Mouse (Mus musculus) thymus, postnatal 0 days (tissue): Measurements from ENCODE around the gene Zfp534. TPM values are rescaled to one million over a fixed set of nuclear protein-coding genes. Genes with fewer than 3 reads are reported as not detected.
"Not testable (repeated sequence)": the region's sequence is repeated elsewhere in the genome, so short reads cannot be mapped to it uniquely, and the experiment has no call there.

Experiments
- DNase-seq: peaks from one replicate; pipeline ENCODE4 v3.0.0-alpha.2; 2015; ENCODE audit warnings: low spot score
- polyA plus RNA-seq: library from polyadenylated mRNA; unstranded; fragments of >200 nt; fragmentation: Nextera tagmentation; extraction: Ambion mirVana; gene quantifications from 2 replicates; pipeline ENCODE4 v1.2.1, GENCODE M21; 2015

The Zfp534 gene
- polyA plus RNA-seq, result not detected in 2 replicates

- not testable (repeated sequence) for DNase-seq
Measured at GRCm38 (mm10) chr4:147702453-147702852, at the start of gene Zfp534. Zfp534 (minus strand) TSS chr4:147702553.

- DNase-seq, result not testable (repeated sequence)
Measured at GRCm38 (mm10) chr4:147746255-147746654, 43.9 kb upstream of the Zfp534 start.

GRCm38 (mm10) chr4:147738636-147739369, 36.5 kb upstream of the Zfp534 start:
- peak; percentile 24 for DNase-seq

GRCm38 (mm10) chr4:147655245-147655644, 47.1 kb downstream of the Zfp534 start:
- not testable (repeated sequence) for DNase-seq

- not testable (repeated sequence) for DNase-seq
Measured at GRCm38 (mm10) chr4:147647407-147647806, 54.9 kb downstream of the Zfp534 start.

- DNase-seq, result not testable (repeated sequence)
Measured at GRCm38 (mm10) chr4:147642413-147642812, 59.9 kb downstream of the Zfp534 start, which contains the start of gene Zfp979. Zfp979 (minus strand) TSS chr4:147642513.

- not testable (repeated sequence) for DNase-seq
Measured at GRCm38 (mm10) chr4:147641932-147642331, 60.4 kb downstream of the Zfp534 start.

- not testable (repeated sequence) for DNase-seq
Measured at GRCm38 (mm10) chr4:147633818-147634262, 68.5 kb downstream of the Zfp534 start.

Other genes starting within 250 kb of the Zfp534 start
- gene Zfp982, start 210.1 kb downstream of the Zfp534 start, polyA plus RNA-seq, result 2.3 and 2.5 TPM in 2 replicates
- 0.06 and 0.14 TPM in 2 replicates for gene Gm16503, start 162.3 kb downstream of the Zfp534 start, polyA plus RNA-seq
- gene Zfp985, start 149.3 kb downstream of the Zfp534 start, polyA plus RNA-seq, result 0.76 and 0.85 TPM in 2 replicates
- gene Zfp979, start 60.0 kb downstream of the Zfp534 start, polyA plus RNA-seq, result 1.5 and 2.0 TPM in 2 replicates
- gene Zfp984, start 107.2 kb upstream of the Zfp534 start, polyA plus RNA-seq, result 16.4 TPM in 2 replicates
- gene Zfp933, start 145.8 kb upstream of the Zfp534 start, polyA plus RNA-seq, result 4.5 and 5.6 TPM in 2 replicates
- gene Miip, start 166.3 kb upstream of the Zfp534 start, polyA plus RNA-seq, result 73.5 and 88.4 TPM in 2 replicates
- 4.7 and 4.9 TPM in 2 replicates for gene Fv1, start 166.4 kb upstream of the Zfp534 start, polyA plus RNA-seq
- 18.2 and 18.8 TPM in 2 replicates for gene Mfn2, start 202.2 kb upstream of the Zfp534 start, polyA plus RNA-seq
- 11.4 TPM in 2 replicates for gene Plod1, start 234.2 kb upstream of the Zfp534 start, polyA plus RNA-seq
- gene 2510039O18Rik, start 238.3 kb upstream of the Zfp534 start, polyA plus RNA-seq, result 21.8 and 28.9 TPM in 2 replicates